Mouse (Mus musculus) erythroblast, adult 5-6 weeks (primary cell): ENCODE data around the gene Gucy2d. TPM values are rescaled to one million over a fixed set of nuclear protein-coding genes. Genes with fewer than 3 reads are reported as not detected.

ENCODE experiments used
- ATAC-seq: replicated peaks from 2 replicates; pipeline ENCODE4 v1.8.0; 2016; ENCODE audit warnings: moderate number of reproducible peaks, mild to moderate bottlenecking, moderate TSS enrichment, inconsistent platforms; ENCODE audit not compliant: poor library complexity, low FRiP score, severe bottlenecking
- total RNA-seq, 2 experiments: library from RNA; stranded (forward) in 1 of 2; stranded (reverse) in 1 of 2; fragments of 150-400 nt in 1 of 2; fragments of 200-764, 138-1000 nt in 1 of 2; gene quantifications; 2 replicates each; pipeline versions ENCODE4 v1.2.3 to v1.2.4; 2015 to 2017; ENCODE audit warnings: low replicate concordance in 2 of 2

Gucy2d gene
- total RNA-seq, 2 experiments from 2014 or later: not detected

DNA sequence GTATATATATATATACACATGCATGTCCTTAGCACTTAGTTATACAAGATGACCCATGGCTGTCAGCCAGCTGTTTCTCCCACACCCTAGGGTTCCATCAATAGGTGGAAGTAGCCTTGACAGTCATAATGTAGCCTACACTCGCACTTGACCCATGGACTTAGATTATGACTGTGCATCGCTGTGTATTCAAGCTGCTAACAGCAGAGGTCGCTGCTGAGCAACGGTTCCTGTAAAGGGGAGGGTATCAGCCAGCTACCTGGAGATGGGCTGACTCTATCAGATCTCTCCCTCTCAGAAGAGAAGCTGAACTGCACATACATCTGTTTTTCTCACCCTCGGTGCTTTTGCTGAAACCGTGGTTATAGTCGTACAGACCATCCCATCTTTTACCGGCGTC lies 2.6 kb upstream of the Gucy2d start:
- no peak for ATAC-seq

GRCm38 (mm10) chr7:98446873-98447272 lies 6.7 kb downstream of the Gucy2d start:
- ATAC-seq: no peak

GRCm38 (mm10) chr7:98447585-98448308 lies 7.5 kb downstream of the Gucy2d start:
- ATAC-seq: no peak

DNA sequence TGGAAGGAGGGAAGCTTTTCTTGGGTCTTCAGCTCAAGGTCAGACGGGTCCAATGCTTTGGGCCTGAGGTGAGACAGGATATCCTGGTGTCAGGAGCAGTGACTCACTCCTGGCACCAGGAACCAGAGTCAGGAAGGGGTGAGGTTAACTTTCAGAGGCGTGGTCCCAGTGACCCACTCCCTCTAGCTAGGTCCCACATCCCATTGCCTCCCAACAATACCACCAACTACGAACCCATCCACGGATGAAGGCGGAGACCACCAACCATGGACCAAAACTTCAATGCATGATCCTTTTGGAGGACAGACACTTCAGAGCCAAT lies 8.1 kb downstream of the Gucy2d start:
- no peak for ATAC-seq

DNA sequence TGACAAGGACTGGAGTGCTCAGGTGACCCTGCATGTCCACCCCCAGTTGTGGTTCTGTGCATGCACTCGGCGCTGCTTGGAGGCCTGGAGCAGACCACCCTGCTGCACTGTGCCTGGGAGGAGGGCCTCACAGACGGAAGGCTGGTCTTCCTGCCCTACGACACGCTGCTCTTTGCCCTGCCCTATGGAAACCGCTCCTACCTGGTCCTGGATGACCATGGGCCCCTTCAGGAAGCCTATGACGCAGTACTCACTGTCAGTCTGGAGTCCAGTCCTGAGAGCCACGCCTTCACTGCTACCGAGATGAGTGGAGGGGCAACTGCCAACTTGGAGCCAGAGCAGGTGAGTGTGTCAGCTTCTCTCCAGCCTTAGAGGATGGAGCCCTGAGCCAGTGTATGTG lies 9.5 kb downstream of the Gucy2d start:
- ATAC-seq: no peak

GRCm38 (mm10) chr7:98454397-98455120 lies 14.3 kb downstream of the Gucy2d start:
- ATAC-seq: no peak

DNA sequence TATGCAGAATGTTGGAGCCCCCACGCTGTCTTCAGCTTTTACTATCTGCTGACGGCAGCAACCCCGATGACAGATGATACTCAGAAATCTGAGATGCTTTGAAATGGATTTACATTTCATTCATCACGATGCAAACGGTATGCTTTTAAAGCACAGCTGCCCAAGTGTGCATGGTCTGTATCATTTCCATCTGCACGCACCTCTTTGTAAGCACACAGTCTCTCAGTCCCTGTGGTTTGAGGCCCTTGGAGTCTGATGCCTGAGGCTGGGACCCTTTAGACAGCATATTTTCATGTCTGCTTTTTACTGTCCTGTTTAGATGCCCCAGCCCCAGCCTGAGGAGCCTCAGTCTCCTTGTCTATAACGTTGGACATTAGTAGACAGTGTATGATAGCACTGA lies 20.1 kb downstream of the Gucy2d start:
- no peak for ATAC-seq

DNA sequence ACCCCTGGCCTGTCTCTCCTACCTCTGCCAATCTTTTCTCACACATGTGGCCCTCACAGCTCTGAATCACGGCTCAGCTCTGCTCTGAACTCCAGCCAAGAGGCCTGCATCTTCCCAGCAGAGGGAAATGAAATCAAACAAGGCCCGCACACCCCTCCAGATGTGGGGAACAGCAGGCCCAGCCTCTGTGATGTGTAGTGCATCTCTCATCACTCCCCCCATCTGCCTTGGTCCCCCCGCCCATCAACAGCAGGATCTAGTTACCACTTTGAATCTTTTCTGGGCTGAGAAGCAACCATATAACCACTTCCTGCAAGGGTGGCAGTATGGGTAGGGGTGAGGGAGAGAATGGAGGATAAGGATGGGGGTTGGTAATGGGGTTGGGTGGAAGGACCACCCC lies 28.9 kb downstream of the Gucy2d start:
- ATAC-seq: no peak

- no peak for ATAC-seq
These were observed 32.3 kb downstream of the Gucy2d start for GRCm38 (mm10) chr7:98472529-98472928.

DNA sequence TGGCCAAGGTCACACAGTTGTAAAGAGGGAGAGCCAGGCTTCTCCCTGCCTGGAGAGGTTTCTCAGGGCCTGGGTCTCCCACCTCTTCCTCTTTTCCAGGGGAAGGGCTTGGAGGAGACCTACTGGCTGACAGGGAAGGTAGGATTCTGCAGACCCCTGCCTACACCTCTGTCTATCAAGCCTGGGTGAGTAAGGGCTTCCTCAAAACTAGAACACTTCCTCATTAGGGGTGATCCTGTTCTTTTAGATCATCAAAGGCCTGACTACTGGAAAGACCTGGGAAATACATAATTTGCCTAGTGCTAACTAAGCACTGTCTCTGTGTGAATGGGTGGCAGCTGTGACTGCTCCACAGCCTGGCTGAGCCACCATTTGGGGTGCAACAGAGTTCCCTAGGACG lies 34.3 kb downstream of the Gucy2d start:
- no peak for ATAC-seq

DNA sequence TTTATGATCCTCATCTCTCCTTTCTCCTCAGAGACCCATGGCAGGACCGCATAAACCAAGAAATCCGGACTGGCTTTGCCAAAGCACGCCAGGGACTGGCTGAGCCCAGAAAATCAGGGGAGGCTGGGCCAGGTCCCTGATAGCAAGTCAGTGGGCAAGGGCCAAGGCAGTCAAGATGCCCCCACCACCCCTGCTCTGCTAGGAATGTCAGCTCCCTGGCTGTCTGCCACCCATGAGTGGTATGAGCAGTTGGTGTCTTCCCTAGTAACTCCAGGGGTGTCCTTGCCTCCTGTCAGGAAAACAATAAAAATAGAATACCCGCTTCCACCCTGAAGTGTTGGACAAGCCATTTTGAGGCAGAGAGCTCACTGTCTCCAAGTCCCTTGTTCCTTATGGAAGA lies 36.9 kb downstream of the Gucy2d start:
- ATAC-seq: no peak

- ATAC-seq: no peak
These were observed 40.3 kb downstream of the Gucy2d start for GRCm38 (mm10) chr7:98480481-98480880.

GRCm38 (mm10) chr7:98481066-98481734 lies 41.0 kb downstream of the Gucy2d start:
- ATAC-seq: no peak

GRCm38 (mm10) chr7:98481861-98482260 lies 41.6 kb downstream of the Gucy2d start:
- ATAC-seq: no peak

- ATAC-seq: no peak
These were observed 42.5 kb downstream of the Gucy2d start for GRCm38 (mm10) chr7:98482551-98483267.

- ATAC-seq: no peak
These were observed 43.0 kb downstream of the Gucy2d start for GRCm38 (mm10) chr7:98483268-98483607.

GRCm38 (mm10) chr7:98484878-98485277 lies 44.7 kb downstream of the Gucy2d start:
- ATAC-seq: no peak

- ATAC-seq: no peak
These were observed 45.3 kb downstream of the Gucy2d start for GRCm38 (mm10) chr7:98485508-98485907.

DNA sequence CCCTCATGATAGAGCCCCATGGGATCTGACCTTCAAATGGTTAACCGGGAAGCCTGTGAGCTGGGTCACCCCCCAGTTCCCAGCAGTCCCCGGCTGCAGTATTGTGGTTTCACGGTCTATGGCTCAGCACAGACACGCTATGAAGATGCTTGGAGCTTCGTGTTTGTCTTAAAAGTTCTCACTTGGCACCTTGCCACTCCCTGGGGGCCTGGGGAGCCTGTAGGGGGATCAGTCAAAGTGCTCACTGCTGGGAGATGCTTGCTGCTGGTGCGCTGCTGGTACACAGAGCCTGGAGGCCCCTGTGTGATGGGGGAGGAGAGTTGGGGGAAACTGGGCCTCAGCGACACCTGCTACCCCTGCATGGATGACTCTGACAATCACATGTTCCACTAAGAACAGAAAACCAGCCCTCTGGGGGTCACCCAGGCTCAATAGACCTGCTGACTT lies 46.3 kb downstream of the Gucy2d start:
- ATAC-seq: no peak

- ATAC-seq: no peak
These were observed 47.2 kb downstream of the Gucy2d start for GRCm38 (mm10) chr7:98487202-98487980.
